Mouse (Mus musculus): ENCODE data around the gene Znrf3. TPM values are rescaled to one million over a fixed set of nuclear protein-coding genes. Genes with fewer than 3 reads are reported as not detected.
A peak's percentile ranks its signal among the peaks of the same experiment; 100 is the strongest.

Znrf3 gene
- polyA plus RNA-seq, 1 experiment from 2014 or later = 7.3 TPM

- H3K9me3 ChIP-seq (ENCODE audit: control insufficient read depth, low read length) = no peaks in the 10 kb centered on the region
- no peak overlapping the region for H3K4me2 ChIP-seq (ENCODE audit: low read depth, low read length)
- 0 out of 2 replicates have a peak, but pooled peaks cover 5% of the 10 kb centered on the region for H3K4me1 ChIP-seq (ENCODE audit: control insufficient read depth, insufficient read depth, low read length)
- H3K9ac ChIP-seq (ENCODE audit: low read depth, low read length) = no peak overlapping the region
- H3K36me3 ChIP-seq (ENCODE audit: control insufficient read depth, insufficient read depth, low read length) = no peaks in the 10 kb centered on the region
- H3K27ac ChIP-seq (ENCODE audit: low read length) = no peak overlapping the region
- H3K4me3 ChIP-seq (ENCODE audit: low read length) = no peak overlapping the region
- no peaks in the 10 kb centered on the region for H3K27me3 ChIP-seq (replicated peaks; ENCODE audit: control insufficient read depth, insufficient read depth, low read length)
- no peak for ATAC-seq
Observed at GRCm38 (mm10) chr11:5314796-5315195, 129.9 kb downstream of the Znrf3 start.

DNA sequence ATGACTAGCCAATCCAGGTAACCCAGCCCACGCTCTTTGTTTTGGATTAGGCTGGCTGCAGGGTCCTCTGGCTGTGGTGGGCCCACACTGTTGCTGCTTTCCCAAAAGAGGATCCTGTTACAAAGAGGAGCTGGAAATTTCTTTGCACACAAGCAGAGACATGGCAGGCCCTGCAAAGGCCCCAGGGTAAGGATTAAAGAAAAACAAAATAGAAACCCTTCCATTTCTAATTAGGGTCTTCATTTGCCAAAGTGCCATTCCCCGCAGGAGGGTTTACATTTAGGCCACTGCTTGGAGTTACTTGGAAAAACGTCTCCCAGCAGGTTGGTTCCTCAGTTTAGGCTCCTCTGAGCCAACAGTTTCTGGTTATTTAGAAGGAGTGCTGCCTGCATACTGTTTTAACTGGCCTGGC lies 130.3 kb downstream of the Znrf3 start:
- no peak for ATAC-seq
- Histone ChIP-seq H3K9ac (ENCODE audit: low read depth, low read length) (no peak overlapping the region), H3K4me1 (ENCODE audit: control insufficient read depth, insufficient read depth, low read length) (0 out of 2 replicates have a peak, but pooled peaks cover 5% of the 10 kb centered on the region), H3K27ac (ENCODE audit: low read length) (no peak overlapping the region; the same call in 1 of the 2 replicates), H3K4me3 (ENCODE audit: low read length) (no peak overlapping the region), H3K9me3 (ENCODE audit: control insufficient read depth, low read length) (no peaks in the 10 kb centered on the region), H3K27me3 (replicated peaks; ENCODE audit: control insufficient read depth, insufficient read depth, low read length) (no peaks in the 10 kb centered on the region), H3K4me2 (ENCODE audit: low read depth, low read length) (no peak overlapping the region), H3K36me3 (ENCODE audit: control insufficient read depth, insufficient read depth, low read length) (no peaks in the 10 kb centered on the region)
- 48% methylated on average over 3 of the region's 3 CpGs for WGBS

- H3K4me1 ChIP-seq (ENCODE audit: control insufficient read depth, insufficient read depth, low read length) = peaks cover 6% of the 10 kb centered on the region; the same call in 1 of the 2 replicates
- no peak for ATAC-seq
- peak overlapping the region; percentile 68; the same call in 1 of the 2 replicates for H3K27ac ChIP-seq (ENCODE audit: low read length)
- H3K9ac ChIP-seq (ENCODE audit: low read depth, low read length) = no peak overlapping the region
- 75% methylated on average over 13 of the region's 13 CpGs for WGBS
- no peaks in the 10 kb centered on the region for H3K9me3 ChIP-seq (ENCODE audit: control insufficient read depth, low read length)
- no peak overlapping the region for H3K4me3 ChIP-seq (ENCODE audit: low read length)
- no peaks in the 10 kb centered on the region for H3K36me3 ChIP-seq (ENCODE audit: control insufficient read depth, insufficient read depth, low read length)
- H3K4me2 ChIP-seq (ENCODE audit: low read depth, low read length) = no peak overlapping the region
- H3K27me3 ChIP-seq (replicated peaks; ENCODE audit: control insufficient read depth, insufficient read depth, low read length) = no peaks in the 10 kb centered on the region
Observed at GRCm38 (mm10) chr11:5307024-5307905, 137.4 kb downstream of the Znrf3 start.

GRCm38 (mm10) chr11:5306017-5306416 lies 138.6 kb downstream of the Znrf3 start:
- Histone ChIP-seq H3K36me3 (ENCODE audit: control insufficient read depth, insufficient read depth, low read length) (no peaks in the 10 kb centered on the region), H3K27ac (ENCODE audit: low read length) (peak overlapping the region; percentile 34; the same call in 1 of the 2 replicates), H3K9ac (ENCODE audit: low read depth, low read length) (no peak overlapping the region), H3K27me3 (replicated peaks; ENCODE audit: control insufficient read depth, insufficient read depth, low read length) (no peaks in the 10 kb centered on the region), H3K4me3 (ENCODE audit: low read length) (no peak overlapping the region), H3K9me3 (ENCODE audit: control insufficient read depth, low read length) (no peaks in the 10 kb centered on the region), H3K4me1 (ENCODE audit: control insufficient read depth, insufficient read depth, low read length) (peaks cover 6% of the 10 kb centered on the region; the same call in 1 of the 2 replicates), H3K4me2 (ENCODE audit: low read depth, low read length) (no peak overlapping the region)
- peak; percentile 82 for ATAC-seq

DNA sequence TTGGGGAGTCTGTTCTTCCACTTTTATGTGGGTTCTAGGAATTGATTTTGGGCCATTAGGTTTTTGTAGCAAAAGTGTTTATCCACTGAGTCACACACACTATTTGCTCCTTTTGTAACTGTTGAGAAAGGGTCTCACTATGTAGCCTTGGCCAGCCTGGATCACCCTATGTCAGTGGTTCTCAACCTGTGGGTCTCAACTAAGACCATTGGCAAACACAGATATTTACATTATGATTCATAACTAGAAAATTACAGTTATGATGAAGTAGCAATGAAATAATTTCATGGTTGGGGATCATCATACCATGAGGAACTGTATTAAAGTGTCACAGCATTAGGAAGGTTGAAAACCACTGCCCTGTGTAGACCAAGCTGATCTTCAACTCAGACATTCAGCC lies 140.1 kb downstream of the Znrf3 start:
- no peak overlapping the region for H3K9ac ChIP-seq (ENCODE audit: low read depth, low read length)
- no peak overlapping the region for H3K4me3 ChIP-seq (ENCODE audit: low read length)
- no peaks in the 10 kb centered on the region for H3K27me3 ChIP-seq (replicated peaks; ENCODE audit: control insufficient read depth, insufficient read depth, low read length)
- H3K27ac ChIP-seq (ENCODE audit: low read length) = no peak overlapping the region
- no peak for ATAC-seq
- no peaks in the 10 kb centered on the region for H3K9me3 ChIP-seq (ENCODE audit: control insufficient read depth, low read length)
- H3K36me3 ChIP-seq (ENCODE audit: control insufficient read depth, insufficient read depth, low read length) = no peaks in the 10 kb centered on the region
- H3K4me2 ChIP-seq (ENCODE audit: low read depth, low read length) = no peak overlapping the region
- H3K4me1 ChIP-seq (ENCODE audit: control insufficient read depth, insufficient read depth, low read length) = peaks cover 6% of the 10 kb centered on the region; the same call in 1 of the 2 replicates

DNA sequence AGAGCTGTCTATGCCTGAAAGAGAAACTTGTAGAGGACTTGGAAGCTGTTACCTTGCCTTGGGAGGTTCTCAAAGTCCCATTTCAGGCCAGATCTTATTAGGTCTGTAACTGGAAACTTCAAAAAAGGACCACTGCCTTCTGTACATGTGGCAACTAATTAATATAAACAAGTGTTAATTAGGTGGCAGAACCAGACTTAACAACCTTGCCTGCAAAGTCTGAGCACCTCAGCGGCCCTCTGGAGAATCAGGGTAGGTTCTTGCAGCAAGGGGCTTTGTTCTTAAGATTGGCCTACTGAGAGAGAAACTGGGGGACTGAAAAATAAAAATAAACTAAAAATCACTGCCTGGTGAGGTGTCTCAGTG lies 146.7 kb downstream of the Znrf3 start:
- WGBS = 56% methylated on average over 1 of the region's 1 CpGs
- H3K4me1 ChIP-seq (ENCODE audit: control insufficient read depth, insufficient read depth, low read length) = peaks cover 15% of the 10 kb centered on the region; the same call in 1 of the 2 replicates

DNA sequence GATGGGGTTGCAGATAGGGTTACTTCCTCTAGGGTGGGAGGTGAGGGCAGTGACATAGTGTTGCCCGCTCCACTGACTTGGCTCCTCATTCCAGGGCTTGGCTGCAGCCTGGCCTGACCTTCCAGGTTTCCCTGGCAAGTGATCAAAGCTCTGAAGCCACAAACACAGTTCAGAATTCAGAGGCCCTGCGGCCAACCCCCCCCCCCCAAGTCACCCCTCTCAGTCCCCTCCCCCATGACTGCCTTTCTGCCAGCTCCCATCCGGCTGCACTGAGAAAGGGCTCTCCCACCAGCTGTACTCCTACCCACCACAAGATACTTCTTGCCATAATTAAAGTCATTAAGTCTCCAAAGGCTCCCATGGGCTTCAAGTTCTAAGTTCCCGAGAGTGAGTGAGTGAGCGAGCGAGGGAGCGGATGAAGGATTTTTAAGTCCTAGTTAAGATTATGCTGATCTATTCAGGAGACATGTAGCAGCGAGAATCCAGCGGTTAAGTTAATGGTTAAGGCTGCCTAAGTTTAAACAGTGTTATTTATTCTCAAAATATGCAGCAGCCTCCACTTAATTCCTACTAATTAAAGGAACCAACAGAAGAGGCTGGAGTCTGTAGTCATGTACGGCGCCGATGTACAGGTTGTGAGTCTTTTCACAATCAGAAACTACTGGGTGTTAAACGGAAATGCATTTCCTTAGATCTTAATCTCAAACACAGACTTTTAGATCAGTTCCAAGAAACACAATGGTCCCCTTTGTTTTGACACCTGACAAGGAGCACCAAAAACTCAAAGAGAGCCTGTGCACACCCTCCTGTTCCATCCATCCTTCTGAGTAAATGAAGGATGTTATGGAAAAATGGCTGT lies 147.3 kb downstream of the Znrf3 start:
- Histone ChIP-seq H3K27me3 (replicated peaks; ENCODE audit: control insufficient read depth, insufficient read depth, low read length) (no peaks in the 10 kb centered on the region), H3K9ac (ENCODE audit: low read depth, low read length) (no peak overlapping the region), H3K4me2 (ENCODE audit: low read depth, low read length) (0 out of 2 replicates have a peak overlapping the region, but pooled peaks have one; percentile 8), H3K27ac (ENCODE audit: low read length) (no peak overlapping the region), H3K4me3 (ENCODE audit: low read length) (no peak overlapping the region), H3K9me3 (ENCODE audit: control insufficient read depth, low read length) (no peaks in the 10 kb centered on the region), H3K4me1 (ENCODE audit: control insufficient read depth, insufficient read depth, low read length) (peaks cover 15% of the 10 kb centered on the region; the same call in 1 of the 2 replicates), H3K36me3 (ENCODE audit: control insufficient read depth, insufficient read depth, low read length) (no peaks in the 10 kb centered on the region)
- WGBS = 42% methylated on average over 13 of the region's 13 CpGs
- peak; percentile 70 for ATAC-seq

More for the DNA sequence above, 146.7 kb downstream of the Znrf3 start:
- no peaks in the 10 kb centered on the region for H3K27me3 ChIP-seq (replicated peaks; ENCODE audit: control insufficient read depth, insufficient read depth, low read length)
- H3K9ac ChIP-seq (ENCODE audit: low read depth, low read length) = no peak overlapping the region
- no peak overlapping the region for H3K4me2 ChIP-seq (ENCODE audit: low read depth, low read length)
- H3K36me3 ChIP-seq (ENCODE audit: control insufficient read depth, insufficient read depth, low read length) = no peaks in the 10 kb centered on the region
- no peak for ATAC-seq
- H3K27ac ChIP-seq (ENCODE audit: low read length) = no peak overlapping the region
- H3K9me3 ChIP-seq (ENCODE audit: control insufficient read depth, low read length) = no peaks in the 10 kb centered on the region
- H3K4me3 ChIP-seq (ENCODE audit: low read length) = no peak overlapping the region

- Histone ChIP-seq H3K27ac (ENCODE audit: low read length) (peak overlapping the region; percentile 39; the same call in 1 of the 2 replicates), H3K36me3 (ENCODE audit: control insufficient read depth, insufficient read depth, low read length) (no peaks in the 10 kb centered on the region), H3K9ac (ENCODE audit: low read depth, low read length) (no peak overlapping the region), H3K4me3 (ENCODE audit: low read length) (no peak overlapping the region), H3K9me3 (ENCODE audit: control insufficient read depth, low read length) (no peaks in the 10 kb centered on the region), H3K4me1 (ENCODE audit: control insufficient read depth, insufficient read depth, low read length) (peaks cover 15% of the 10 kb centered on the region; the same call in 1 of the 2 replicates), H3K27me3 (replicated peaks; ENCODE audit: control insufficient read depth, insufficient read depth, low read length) (no peaks in the 10 kb centered on the region), H3K4me2 (ENCODE audit: low read depth, low read length) (no peak overlapping the region)
- peak; percentile 46 for ATAC-seq
- 46% methylated on average over 2 of the region's 2 CpGs for WGBS
Observed at GRCm38 (mm10) chr11:5296576-5297115, 148.0 kb downstream of the Znrf3 start.

DNA sequence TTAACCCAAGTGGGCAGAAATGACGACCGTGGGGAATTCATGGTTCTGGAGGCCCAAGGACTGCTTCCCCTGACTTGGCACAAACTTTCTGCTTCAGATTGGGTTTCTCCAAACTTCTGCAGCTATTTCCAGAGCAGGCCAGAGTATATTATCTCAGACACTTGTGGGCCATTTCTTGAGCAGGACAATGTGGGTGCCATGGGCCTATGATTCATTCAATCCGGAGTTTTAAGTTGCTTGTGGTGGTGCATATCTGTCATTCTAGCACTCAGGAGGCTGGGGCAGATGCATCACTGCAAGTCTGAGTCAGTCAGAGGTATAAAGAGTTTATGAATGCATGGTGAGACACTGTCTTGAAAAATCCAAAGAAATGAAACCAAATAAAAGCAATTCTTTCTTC lies 149.8 kb downstream of the Znrf3 start:
- ATAC-seq = no peak
- Histone ChIP-seq H3K9me3 (ENCODE audit: control insufficient read depth, low read length) (no peaks in the 10 kb centered on the region), H3K9ac (ENCODE audit: low read depth, low read length) (no peak overlapping the region), H3K4me3 (ENCODE audit: low read length) (no peak overlapping the region), H3K4me2 (ENCODE audit: low read depth, low read length) (no peak overlapping the region), H3K4me1 (ENCODE audit: control insufficient read depth, insufficient read depth, low read length) (peaks cover 15% of the 10 kb centered on the region; the same call in 1 of the 2 replicates), H3K36me3 (ENCODE audit: control insufficient read depth, insufficient read depth, low read length) (no peaks in the 10 kb centered on the region), H3K27ac (ENCODE audit: low read length) (no peak overlapping the region), H3K27me3 (replicated peaks; ENCODE audit: control insufficient read depth, insufficient read depth, low read length) (no peaks in the 10 kb centered on the region)
- WGBS = 87% methylated on average over 3 of the region's 3 CpGs

Measured in intestine, embryonic 16.5 days (tissue).